Mouse (Mus musculus): ENCODE measurements around the gene Mgat4a.

DNA sequence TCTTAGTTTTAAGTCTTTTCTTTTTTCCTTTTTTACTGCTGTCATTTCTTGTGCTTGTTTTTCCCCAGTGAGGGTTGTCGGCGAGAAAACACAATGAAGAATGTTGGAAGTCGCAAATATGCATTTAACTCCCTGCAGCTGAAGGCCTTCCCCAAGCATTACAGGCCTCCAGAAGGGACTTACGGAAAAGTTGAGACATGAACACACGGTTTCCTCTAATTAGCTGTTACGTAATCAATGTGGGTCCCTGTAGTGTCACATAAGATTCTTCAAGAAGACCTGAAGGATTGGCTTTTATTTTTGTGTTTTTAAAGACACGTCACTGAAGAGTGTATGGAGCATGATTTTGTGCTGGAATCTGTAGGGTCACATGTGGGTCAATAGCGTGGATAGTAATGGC lies 132.8 kb downstream of the Mgat4a start:
- TF ChIP-seq CTCF (IDR thresholded peaks at IDR 0.05; ENCODE audit: low read depth, low read length) (no peak), GATA1 (IDR thresholded peaks at IDR 0.05; ENCODE audit: borderline replicate concordance, low read length) (no peak), TAL1 (conservative IDR thresholded peaks at IDR 0.05; ENCODE audit: low read depth, low read length) (no peak), GATA2 (IDR thresholded peaks at IDR 0.05; ENCODE audit: borderline replicate concordance, low read depth, low read length) (no peak), POLR2AphosphoS5 (IDR thresholded peaks at IDR 0.05; ENCODE audit: insufficient replicate concordance, low read depth, low read length) (no peak)

Measured in G1E (cell line).